Mouse (Mus musculus) spleen, embryonic (tissue): ENCODE measurements at regions not wholly inside any gene's neighbourhood (a gene's known extent, or its start where the extent isn't known, plus 50 kb on each side); places are given as distances from the start of the nearest gene placed in this dataset.
"Not testable (repeated sequence)": the region's sequence is repeated elsewhere in the genome, so short reads cannot be mapped to it uniquely, and the experiment has no call there.

Experiments used
- CTCF ChIA-PET: fragments of 350-600 bp; sonication (Branson Sonifier 250); formaldehyde crosslinking; loops from one replicate; lab custom pipeline; 2022; lab: Charles Lee

DNA sequence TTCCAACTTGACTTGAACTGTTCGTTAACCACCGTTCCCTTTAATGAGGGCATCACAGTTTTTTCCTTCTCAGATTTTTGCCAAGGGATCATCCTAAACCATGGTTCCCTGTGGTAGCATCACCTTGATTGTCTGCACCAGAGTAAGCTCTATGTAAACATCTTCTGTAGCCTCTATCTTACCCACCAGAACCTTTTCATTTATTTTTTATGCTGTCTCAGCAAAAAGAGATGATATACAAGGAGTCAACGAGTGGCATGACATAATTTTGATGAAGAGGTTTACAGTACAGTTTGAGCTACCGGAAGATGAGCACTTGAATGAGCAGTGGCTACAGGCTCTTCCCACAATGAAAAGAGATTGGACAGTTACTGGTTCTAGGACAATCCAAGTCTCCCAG lies 768.7 kb downstream of the Ets1 start:
- CTCF ChIA-PET: no interaction called here

DNA sequence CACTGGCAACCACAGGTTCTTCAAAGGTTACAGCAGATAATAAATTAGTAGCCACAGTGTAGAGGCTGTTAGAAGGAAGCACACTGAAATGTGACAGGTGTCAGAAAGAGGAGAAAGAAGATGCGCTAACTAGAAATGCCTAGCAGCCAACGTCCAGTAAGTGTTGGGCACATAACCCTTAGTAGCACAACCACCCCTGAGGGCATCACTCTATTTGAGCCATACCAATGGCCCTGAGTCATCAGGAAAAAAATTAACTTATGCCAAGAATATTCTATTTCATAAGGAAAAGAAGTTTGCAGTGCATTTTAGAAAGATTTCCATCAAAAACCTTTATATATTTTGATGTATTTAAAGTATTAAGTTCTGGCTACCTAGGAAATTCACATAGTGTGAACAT lies 771.5 kb downstream of the Ets1 start:
- CTCF ChIA-PET: no interaction called here

DNA sequence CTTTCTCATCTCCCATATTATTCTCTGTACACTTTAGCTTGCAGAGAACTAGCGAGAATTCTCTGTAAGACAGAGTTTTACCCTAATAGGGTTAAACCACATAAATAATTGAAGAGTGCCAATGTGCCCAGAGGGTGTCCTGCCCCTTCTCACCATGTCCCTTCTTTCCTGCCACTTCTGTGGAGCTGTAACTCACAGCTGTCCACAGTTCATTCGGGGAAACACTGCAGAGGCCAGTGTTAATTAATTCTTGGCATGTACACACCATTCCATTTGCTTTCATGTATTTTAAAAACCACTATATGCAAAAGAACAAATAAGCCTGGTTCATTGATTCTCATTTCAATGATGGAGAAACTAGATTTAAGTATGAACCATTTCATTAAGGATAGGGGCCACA lies 787.8 kb downstream of the Ets1 start:
- CTCF ChIA-PET: interaction anchor here (1.2 kb wide), 1 partner anchor 15 kb away, joined by 12 read pairs; no protein-coding TSS in a partner anchor

DNA sequence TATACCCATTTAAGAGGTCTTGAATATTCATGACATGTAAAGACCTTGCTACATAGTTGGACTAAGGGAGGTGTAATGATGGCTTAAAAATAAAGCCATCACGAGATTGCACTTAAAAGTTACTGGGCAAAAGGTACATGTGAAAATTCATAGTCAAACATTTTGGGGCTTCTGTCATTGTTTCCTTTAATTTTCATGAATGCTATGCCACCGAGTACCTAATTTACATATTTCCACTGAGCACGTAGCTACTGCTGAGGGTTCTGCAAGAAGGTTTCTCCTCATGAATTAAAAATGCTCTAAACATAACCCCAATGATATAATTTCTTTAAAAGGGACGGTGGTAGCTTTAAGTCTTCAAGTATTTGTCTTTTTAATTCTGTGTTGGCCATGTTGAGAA lies 800.4 kb downstream of the Ets1 start:
- CTCF ChIA-PET: interaction anchor here (0.6 kb wide), 1 partner anchor 110 kb away, joined by 6 read pairs; no protein-coding TSS in a partner anchor

DNA sequence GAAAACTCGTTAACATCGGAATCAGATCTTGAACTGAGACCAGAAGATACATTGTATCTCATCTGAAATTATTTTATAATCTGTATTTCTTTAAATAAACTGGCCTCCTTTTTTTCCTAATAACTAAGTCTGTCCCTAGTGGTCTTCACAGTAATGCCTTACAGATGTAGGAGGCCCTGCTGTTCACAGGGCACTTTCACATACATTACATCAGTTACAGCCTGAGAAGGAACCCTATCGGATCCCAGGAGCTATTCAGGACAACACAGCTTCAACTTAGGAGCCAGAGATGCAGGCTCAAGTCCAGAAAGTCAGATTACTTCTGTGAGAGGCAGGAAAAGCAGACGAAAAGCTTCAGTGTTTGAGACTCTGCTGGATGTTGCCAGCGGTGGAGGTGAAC lies 806.2 kb downstream of the Ets1 start:
- CTCF ChIA-PET: no interaction called here

DNA sequence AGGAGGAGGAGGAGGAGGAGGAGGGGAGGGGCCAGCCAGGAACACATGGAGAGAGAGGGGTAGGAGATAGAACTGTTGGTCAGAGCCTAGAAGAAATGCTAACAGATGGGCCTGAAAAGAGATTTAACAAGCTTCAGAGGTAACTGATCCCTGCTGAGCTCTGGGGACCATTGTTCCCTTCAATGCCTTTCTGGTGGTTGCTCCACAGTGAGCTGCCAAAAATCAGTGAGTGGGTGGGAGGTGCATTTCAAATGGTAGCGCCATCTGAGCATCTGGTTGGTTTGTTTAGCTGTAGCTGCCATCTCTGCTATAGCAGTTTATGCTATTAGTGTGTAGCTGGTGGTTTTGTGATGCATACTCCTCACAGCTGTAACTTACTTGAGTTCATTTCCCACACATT lies 809.9 kb downstream of the Ets1 start:
- CTCF ChIA-PET: no interaction called here

DNA sequence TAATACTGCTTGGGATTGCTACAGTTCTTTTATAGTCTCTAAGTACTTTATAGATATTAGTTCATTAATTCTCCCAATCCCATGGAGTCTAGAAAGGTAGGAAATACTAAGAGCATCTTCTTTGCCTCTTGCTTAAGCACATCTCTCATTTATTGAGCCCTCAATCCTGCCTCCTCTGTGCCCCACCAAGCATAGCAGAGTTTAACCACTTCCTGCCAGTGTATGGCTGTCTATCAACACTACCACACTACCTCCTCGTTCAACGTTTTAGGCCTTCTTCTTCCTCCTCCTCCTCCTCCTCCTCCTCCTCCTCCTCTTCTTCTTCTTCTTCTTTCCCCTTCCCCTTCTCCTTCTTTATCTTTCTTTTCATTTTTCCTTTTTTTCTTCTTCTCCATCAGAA lies 839.1 kb downstream of the Ets1 start:
- CTCF ChIA-PET: no interaction called here

DNA sequence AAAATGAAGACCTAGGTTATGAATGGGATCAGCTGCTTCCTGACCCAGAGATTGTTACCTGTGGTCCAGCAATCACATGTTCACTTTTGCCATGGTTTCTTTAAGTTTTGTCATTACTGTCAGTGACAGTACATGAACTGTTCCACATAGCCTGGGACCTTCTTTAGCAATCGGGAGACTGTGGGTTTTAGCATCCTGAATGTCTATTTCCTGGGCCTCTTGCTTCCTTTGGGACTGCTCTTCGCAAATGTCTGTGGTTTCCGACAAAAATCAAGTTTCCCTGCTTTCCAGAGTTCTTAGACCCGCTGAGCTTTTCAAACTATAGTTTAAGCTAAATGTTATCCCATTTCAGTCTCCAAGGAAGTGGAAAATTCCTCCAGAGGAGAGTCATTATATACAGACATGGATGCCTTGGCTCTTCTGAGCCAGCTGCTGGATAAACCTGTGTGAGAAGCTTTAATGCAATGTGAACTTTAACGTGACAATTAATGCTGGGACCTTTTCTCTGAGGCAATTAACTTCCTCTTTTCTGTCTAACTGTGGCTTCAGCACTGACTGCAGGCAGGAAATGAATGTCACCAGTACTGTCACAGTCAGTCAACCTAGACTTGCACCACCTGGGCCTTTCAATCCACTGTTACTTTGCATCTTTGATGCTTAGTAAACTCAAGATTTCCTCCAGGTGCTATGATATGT lies 847.0 kb downstream of the Ets1 start:
- CTCF ChIA-PET: no interaction called here

DNA sequence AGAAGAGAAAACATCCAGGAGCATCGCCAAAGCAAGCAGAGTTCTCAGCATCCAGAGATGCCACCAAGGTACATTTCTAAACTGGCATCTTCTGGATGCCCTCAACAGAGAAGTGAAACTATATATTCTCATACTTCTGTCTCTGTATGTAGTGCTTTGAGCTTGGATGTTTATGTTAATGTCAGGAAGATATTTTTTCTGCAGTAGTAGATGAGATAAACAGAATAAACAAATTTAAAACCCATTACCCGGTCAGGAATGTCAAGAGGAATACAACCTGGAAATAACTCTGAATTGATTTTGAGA lies 847.5 kb downstream of the Ets1 start:
- CTCF ChIA-PET: no interaction called here

DNA sequence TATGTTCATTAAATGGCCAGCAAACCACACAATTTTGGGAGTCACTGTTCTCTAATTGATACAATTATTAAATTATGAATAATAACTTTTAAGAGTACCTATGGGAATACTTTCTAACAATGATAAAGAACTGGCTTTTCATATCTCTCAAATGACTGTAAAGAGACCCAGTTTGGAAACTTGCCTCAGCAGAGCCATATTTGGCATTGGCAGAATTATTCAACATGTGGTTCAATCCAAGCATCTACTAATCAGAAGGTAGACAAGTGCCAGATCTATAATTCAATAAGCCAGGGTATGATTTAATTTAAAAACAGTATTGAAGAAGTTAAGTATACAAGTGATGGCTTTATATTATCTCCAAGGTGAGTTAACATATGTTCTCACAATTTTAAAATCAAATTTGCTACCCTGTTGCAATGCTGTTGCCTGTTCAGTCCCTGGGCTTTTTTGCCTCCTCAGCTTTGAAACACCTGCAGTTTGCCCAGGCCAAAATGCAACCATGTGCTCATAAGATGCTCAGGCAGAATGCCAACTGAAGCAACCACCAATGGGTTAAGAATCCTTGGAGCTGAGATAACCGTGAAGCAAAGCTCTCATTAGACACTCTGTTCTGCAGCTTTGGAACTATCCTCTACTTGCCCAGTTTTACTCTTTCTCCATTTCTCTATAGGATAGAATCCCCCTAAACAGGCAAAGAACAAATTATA lies 897.2 kb downstream of the Ets1 start:
- CTCF ChIA-PET: no interaction called here

DNA sequence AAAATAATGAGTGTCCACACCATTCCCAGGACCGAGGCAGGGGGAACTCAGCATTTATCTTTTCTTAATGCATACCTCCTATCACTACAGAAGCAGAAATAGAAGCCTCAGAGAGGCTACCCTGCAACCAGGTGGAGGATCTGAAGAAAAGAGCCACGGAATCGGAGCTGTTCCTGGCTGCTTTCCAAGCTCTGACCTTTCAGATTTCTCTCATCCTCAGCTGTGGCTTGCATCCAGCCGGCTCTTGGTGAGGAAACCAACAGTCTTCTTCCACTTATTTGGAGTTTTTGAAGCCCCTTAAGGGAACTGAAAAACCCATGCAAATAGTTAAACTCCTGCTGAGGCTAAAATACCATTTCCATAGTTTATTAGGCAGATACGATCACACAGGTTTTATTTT lies 907.3 kb downstream of the Ets1 start:
- CTCF ChIA-PET: no interaction called here

DNA sequence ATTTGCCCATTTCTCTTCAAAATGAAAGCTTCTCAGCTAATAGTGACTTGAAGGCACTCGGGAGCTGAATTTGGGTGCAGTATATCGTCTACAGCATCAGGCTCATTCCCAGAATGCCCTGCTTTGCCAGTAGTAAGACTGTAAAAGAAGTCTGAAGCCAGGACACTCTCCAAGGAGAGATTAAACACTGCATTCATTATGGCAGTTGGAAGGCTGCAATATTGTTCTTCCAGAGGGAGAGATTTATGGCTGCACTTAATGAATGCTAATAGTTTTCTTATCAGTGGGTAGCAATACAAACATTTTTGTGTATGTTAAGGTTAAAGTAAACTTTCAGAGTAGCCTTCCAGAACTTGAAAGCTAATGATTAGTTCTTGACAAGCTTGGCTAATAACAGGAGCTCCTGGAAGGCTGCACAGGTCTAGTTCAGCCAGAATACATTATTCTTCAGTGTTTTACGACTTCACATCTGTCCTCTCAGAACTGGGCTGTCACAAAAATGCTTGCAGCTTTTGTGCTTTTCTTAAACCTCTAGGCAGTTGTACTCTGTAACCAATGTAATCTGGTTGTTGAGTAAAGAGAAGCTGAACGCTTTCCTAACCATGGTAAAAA lies 910.2 kb downstream of the Ets1 start:
- CTCF ChIA-PET: no interaction called here

DNA sequence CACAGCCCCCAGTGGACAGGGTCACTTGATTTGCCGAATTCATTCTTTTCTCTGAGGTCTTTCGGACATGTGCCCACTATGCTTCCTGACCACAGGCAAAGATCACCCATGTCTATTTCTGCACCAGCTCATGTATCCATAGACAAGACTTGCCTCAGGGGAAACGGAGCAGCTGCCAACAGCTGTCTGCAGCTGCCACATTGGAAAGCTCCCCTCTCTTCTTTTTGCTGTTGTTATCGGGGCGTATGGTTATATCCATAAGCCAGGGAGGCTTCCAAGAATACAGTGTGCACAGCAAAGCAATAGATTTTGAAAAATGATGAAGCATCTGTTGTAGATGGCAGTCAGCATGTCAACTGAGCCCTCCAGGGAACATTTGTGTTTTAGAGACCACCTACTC lies 913.4 kb downstream of the Ets1 start:
- CTCF ChIA-PET: no interaction called here

DNA sequence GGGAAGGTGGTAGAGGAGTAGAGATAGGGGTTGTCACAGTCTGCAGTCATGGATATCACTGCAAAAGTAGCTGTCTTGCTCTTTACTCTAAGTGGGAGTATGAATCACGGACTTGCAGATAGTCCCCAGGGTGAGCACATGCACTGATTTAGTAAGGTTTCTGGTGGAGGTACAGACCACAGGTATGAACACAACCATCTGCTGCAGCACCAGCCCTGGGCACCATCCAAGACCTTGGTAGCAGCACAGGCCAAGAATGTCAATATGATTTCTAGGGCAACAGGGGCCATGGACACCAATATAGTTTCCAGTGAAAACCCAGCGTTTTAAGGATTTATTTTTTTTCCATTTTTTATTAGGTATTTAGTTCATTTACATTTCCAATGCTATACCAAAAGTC lies 913.7 kb upstream of the Kirrel3 start:
- CTCF ChIA-PET: no interaction called here

DNA sequence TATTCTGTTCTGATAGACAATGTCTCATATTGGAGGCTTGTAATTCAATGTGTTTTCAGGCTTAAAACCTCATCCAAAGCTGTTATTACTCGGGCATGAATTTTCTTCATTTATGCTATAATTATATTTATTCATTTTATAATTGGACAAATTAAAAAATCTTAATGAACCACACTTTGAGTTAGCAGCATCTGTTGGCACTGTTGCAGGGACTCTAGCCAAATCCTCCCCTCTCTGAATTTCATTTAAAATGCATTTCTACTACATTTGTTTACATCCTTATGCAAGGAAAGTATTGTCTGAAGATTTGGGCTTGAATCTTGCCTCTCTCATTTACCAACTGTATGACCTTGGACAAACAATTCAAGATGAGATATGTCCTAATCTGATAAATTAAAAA lies 874.2 kb upstream of the Kirrel3 start:
- CTCF ChIA-PET: no interaction called here

DNA sequence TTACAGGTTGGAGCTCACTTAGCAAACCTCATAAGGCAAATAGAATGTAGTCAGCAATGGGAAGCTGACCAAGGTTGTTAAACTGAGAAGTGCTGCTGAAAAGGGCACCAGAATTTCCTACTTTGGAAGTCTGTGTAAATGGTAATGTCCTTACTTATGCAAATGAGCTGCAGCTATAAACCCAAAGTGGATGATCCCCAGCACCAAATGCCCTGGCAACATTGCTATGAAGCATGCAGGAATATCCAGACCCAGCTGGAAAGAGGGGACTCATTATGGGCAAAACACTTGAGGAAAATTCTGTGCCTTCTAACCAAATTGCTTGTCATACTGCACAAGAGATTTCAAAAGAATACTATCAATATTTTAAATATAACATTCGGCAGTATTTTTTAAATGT lies 861.3 kb upstream of the Kirrel3 start:
- CTCF ChIA-PET: no interaction called here

DNA sequence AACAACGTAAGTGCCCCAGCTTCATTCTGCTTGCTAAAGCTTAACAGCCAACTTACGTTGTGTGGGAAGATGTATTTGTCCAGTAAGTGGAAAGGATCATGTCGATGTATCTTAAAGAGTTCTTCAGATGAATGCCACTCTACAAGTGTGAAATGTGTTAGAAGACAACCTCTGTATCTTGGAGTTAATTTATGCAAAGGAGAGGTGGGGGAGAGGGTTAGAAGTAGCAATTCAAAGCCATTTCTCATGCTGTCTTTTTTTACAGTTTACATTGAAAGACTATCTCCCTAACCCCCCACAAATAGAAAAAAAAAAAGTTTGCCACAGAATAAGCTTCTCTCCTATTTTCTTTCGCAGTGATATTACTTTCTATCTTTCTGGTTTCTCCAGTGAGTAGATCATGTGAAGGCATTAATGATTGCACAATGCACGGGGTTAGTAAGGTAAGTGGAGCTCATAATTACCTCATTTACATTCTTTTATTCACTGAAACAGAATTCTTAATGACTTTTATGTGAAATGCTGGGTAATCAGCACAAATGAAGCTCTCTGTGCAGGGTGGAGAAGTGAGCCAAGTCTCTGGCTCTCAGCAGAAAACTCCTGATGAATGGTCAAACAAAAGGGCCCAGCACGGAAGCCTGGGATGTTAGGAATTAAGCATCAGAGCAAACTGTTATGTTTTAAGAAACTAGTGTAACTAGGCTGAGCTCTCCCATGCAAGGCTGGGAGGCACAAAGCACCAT lies 855.8 kb upstream of the Kirrel3 start:
- CTCF ChIA-PET: no interaction called here

DNA sequence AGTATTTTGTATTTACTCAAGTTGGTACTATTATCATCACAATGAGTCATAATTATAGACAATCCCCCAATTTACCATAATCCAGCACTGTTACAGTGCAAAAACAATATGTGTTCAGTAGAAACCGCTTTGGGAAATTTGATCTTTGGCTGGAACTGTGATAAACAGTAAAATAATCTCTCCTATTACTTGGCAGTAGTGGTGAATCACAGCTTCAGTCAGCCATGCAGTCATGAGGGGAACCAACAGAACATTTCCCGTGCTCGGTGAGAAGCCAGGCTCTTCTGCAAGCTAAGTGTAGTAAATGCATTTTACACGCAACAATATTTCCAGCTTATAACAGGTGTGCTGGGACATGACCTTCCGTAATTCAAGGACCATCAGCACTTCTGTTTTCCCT lies 822.7 kb upstream of the Kirrel3 start:
- CTCF ChIA-PET: no interaction called here

DNA sequence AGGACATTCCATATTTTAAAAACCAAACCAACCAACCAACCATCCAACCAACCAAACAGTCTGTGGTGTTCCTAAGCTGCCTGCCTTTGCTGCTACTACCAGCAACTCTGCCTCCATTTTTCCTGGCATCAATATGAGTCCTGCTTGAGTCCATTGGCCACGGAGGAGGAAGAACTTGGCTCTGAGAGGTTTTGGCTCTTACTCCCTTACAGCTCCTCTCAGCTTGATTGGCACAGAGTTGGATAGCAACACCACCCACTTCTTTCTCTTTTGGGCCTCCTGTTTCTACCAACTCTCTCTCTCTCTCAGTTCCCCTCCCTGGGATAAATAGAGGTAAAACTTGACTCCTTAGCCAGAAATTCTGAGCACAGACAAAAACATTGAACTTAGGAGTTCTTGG lies 804.6 kb upstream of the Kirrel3 start:
- CTCF ChIA-PET: no interaction called here

DNA sequence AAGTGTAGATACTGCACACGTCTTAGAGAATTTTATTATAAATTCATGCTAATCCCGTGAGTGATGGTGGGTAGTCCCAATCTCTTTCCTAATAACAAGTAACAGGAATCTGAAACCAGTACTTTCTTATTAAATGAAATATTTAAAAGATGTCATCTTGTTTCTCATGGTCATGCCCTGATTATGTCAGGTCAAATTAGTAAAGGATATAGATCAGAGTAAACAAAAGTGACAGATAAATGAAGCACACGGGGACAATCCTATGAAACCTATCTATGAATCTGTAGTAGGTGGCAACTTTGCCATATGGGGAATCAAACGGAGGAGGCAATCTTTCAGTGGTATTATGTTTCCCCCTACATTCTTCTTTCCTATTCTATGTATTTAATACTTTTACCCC lies 794.0 kb upstream of the Kirrel3 start:
- CTCF ChIA-PET: no interaction called here

DNA sequence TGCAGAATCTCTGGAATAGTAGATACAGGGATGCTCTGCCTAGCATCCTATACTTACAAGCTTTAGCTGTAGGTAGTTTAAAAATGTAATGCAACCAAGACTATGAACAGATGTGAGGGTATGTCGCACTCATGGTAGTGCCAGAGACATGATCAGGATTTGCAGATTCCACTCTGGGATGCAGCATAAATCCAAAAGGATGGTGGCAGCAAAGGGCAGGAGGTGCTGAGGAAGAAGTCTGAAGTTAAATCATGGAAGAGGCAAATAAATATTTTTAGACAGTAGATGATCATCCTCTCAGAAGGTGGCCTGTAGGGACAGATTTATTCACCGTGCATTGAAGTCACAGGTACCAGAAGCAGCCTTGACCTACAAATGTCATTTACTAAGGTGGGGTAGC lies 768.1 kb upstream of the Kirrel3 start:
- CTCF ChIA-PET: no interaction called here

DNA sequence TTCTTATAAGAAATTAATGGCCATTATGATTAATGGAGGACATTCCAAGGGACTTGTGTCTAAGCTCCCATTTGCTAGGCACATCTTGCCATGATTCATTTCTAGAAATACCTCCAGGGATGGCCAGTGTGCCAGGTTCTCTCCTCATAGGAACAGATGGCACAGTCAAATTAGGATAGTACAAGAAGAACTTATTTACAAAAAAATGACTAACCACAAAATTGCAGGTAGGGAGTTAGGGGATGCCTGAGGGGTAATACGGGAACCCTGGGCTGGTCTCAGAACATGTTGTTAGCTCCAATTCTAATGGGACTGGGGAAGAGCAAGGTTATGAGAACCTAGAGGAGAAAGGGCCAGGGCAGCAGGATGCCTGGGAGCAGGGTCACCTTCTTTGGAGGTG lies 760.9 kb upstream of the Kirrel3 start:
- CTCF ChIA-PET: no interaction called here

DNA sequence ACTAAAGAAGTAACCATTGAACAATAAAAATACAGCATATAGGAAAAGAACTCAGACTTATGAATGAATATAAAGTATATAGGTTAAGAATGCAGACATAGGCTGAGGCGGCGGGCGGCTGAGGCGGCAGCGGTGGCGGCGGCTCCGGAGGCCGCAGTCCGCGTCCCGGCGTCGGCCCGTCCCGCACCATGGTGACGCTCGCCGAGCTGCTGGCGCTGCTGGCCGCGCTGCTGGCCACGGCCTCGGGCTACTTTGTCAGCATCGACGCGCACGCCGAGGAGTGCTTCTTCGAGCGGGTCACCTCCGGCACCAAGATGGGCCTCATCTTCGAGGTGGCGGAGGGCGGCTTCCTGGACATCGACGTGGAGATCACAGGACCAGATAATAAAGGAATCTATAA lies 757.6 kb upstream of the Kirrel3 start:
- CTCF ChIA-PET: not testable (repeated sequence)
